11 mouse cellular contexts compared by ENCODE assay signal in the genomic region with DNA sequence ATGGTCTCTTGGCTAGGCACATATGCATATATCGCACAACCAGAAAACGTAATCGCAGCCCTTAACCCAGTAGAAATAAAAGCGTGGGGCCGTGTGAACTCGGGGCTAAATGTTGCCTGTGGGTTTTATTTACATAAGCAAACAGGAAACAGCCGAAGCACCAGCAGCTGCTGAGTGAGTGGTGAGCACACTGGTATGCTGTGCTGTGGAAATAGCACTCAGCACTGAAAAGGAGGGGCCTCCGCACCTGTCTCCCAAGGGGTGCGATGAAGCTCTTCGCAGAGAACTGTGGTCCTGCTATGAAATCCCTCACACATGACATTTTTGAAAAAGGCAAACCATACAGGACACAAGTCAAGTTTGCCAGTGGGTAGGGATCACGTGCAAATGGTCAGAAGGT. TPM values are rescaled to one million over a fixed set of nuclear protein-coding genes. Genes with fewer than 3 reads are reported as not detected.
"Had no signal": no experiment of that assay in that cellular context is flagged by ENCODE, and none has a peak within 500 bp of the region (broad histone marks: within the 10 kb centered on the region; RNA-seq: fewer than 3 reads in every experiment).

No protein-coding gene starts in this region.

- ATAC-seq: inflammation-experienced regulatory T-cells, adult 6 months; intestine, postnatal 0 days; liver, postnatal 0 days; midbrain, embryonic 13.5 days had no signal

- H3K27me3 ChIP-seq: liver, embryonic 13.5 days; midbrain, embryonic 13.5 days; neural tube, embryonic 15.5 days had no signal

- H3K9me3 ChIP-seq: limb, embryonic 12.5 days; liver, embryonic 13.5 days; midbrain, embryonic 13.5 days; neural tube, embryonic 15.5 days had no signal

- H3K36me3 ChIP-seq: limb, embryonic 12.5 days; liver, embryonic 13.5 days; midbrain, embryonic 13.5 days; neural tube, embryonic 15.5 days had no signal

- H3K4me2 ChIP-seq: limb, embryonic 12.5 days; liver, embryonic 13.5 days; midbrain, embryonic 13.5 days; neural tube, embryonic 15.5 days had no signal

- DNase-seq: kidney, adult 8-10 months; kidney, postnatal 25 days; liver; liver, embryonic 13.5 days; liver, postnatal 0 days had no signal

- H3K9ac ChIP-seq: limb, embryonic 12.5 days; liver, embryonic 13.5 days; liver, postnatal 0 days; midbrain, embryonic 13.5 days; neural tube, embryonic 15.5 days had no signal

- H3K4me1 ChIP-seq: limb, embryonic 12.5 days; midbrain, embryonic 13.5 days; neural tube, embryonic 15.5 days had no signal

- H3K4me3 ChIP-seq: limb, embryonic 12.5 days; liver, embryonic 13.5 days; midbrain, embryonic 13.5 days; neural tube, embryonic 15.5 days had no signal

- H3K27ac ChIP-seq: limb, embryonic 12.5 days; liver, embryonic 13.5 days; midbrain, embryonic 13.5 days; neural tube, embryonic 15.5 days; stomach, postnatal 0 days had no signal

RNA-seq across cellular contexts. Expression of gene Kcnj12, which starts 47.3 kb away (rescaled TPM):
- polyA plus RNA-seq: inflammation-experienced regulatory T-cells, adult 6 months; liver, postnatal 0 days had no signal
